Mouse (Mus musculus) gonadal fat pad, adult 2 months (tissue): Measurements from ENCODE around the gene Gbgt1. TPM values are rescaled to one million over a fixed set of nuclear protein-coding genes. Genes with fewer than 3 reads are reported as not detected.

Source experiments
- DNase-seq: peaks from one replicate; pipeline ENCODE4 v3.0.0-alpha.2; 2012; ENCODE audit warnings: low read depth
- polyA plus RNA-seq: library from polyadenylated mRNA; depleted of rRNA; stranded (reverse); fragments of >200 nt; gene quantifications from 2 replicates; pipeline ENCODE4 v1.2.3, GENCODE M21; 2012; rRNA removed

Gene Gbgt1
- polyA plus RNA-seq, 1 experiment, result 3.4 TPM

GRCm38 (mm10) chr2:28549157-28549556 lies 52.5 kb downstream of the Gbgt1 start:
- DNase-seq, result no peak

GRCm38 (mm10) chr2:28552301-28552700 lies 55.6 kb downstream of the Gbgt1 start:
- DNase-seq, result no peak

Other genes starting within 250 kb of the Gbgt1 start
- 4.6 and 6.3 TPM in 2 replicates for gene Ppp1r26, start 50.1 kb upstream of the Gbgt1 start, polyA plus RNA-seq
- 1.1 and 2.7 TPM in 2 replicates for gene 1700007K13Rik, start 30.6 kb upstream of the Gbgt1 start, polyA plus RNA-seq
- gene Mrps2, start 28.8 kb upstream of the Gbgt1 start, polyA plus RNA-seq, result 31.1 and 36.4 TPM in 2 replicates
- gene Gm10134, start 9.2 kb downstream of the Gbgt1 start, polyA plus RNA-seq, result 0.89 TPM in 1 of 2 replicates, not detected in the other
- 90.6 and 93.6 TPM in 2 replicates for gene Ralgds, start 16.2 kb downstream of the Gbgt1 start, polyA plus RNA-seq
- gene Cel, start 66.5 kb downstream of the Gbgt1 start, polyA plus RNA-seq, result 0.48 and 1.6 TPM in 2 replicates
- 17.3 and 18.2 TPM in 2 replicates for gene Gtf3c5, start 86.9 kb downstream of the Gbgt1 start, polyA plus RNA-seq
- 2.1 and 3.0 TPM in 2 replicates for gene Gfi1b, start 125.1 kb downstream of the Gbgt1 start, polyA plus RNA-seq
- 28.7 and 29.3 TPM in 2 replicates for gene Tsc1, start 144.3 kb downstream of the Gbgt1 start, polyA plus RNA-seq
- 11.4 and 15.2 TPM in 2 replicates for gene Spaca9, start 202.8 kb downstream of the Gbgt1 start, polyA plus RNA-seq
- 4.5 and 5.1 TPM in 2 replicates for gene Ak8, start 203.3 kb downstream of the Gbgt1 start, polyA plus RNA-seq